Mouse (Mus musculus) heart, postnatal 0 days (tissue): ENCODE measurements around the gene Chn2. TPM values are rescaled to one million over a fixed set of nuclear protein-coding genes. Genes with fewer than 3 reads are reported as not detected.
A peak's percentile ranks its signal among the peaks of the same experiment; 100 is the strongest.

Experiments used
- ATAC-seq: fragments of 200-750 bp; cut with Nextera tagmentation; 2 replicates; pipeline ENCODE4 v1.8.0; 2017; ENCODE audit warnings: low read depth, moderate number of reproducible peaks, moderate library complexity; ENCODE audit not compliant: insufficient read depth
- DNase-seq: peaks from one replicate; pipeline ENCODE4 v3.0.0-alpha.2; 2016; ENCODE audit warnings: low spot score
- H3K27ac ChIP-seq: fragments of 300-500 bp; sonication (generic); 2 replicates; pipeline ENCODE4 v1.5.1; 2014; ENCODE audit warnings: low read depth, mild to moderate bottlenecking
- H3K27me3 ChIP-seq: fragments of 300-500 bp; sonication (generic); 2 replicates; pipeline ENCODE4 v1.6.1; 2014; ENCODE audit warnings: low read length, mixed read lengths; ENCODE audit not compliant: control insufficient read depth, insufficient read depth
- H3K36me3 ChIP-seq: fragments of 300-500 bp; sonication (generic); replicated peaks from 2 replicates; pipeline ENCODE4 v1.6.1; 2014; ENCODE audit warnings: low read length, mixed read lengths; ENCODE audit not compliant: control insufficient read depth, insufficient read depth
- H3K4me1 ChIP-seq: fragments of 300-500 bp; sonication (generic); 2 replicates; pipeline ENCODE4 v1.6.1; 2014; ENCODE audit warnings: antibody characterized with exemption; ENCODE audit not compliant: control insufficient read depth, insufficient read depth
- H3K4me2 ChIP-seq: fragments of 300-500 bp; sonication (generic); 2 replicates; pipeline ENCODE4 v1.6.1; 2014; ENCODE audit warnings: low read depth, mild to moderate bottlenecking, low read length, moderate library complexity
- H3K4me3 ChIP-seq: fragments of 300-500 bp; sonication (generic); 2 replicates; pipeline ENCODE4 v1.5.1; 2014; ENCODE audit warnings: low read depth, low read length
- H3K9ac ChIP-seq: fragments of 300-500 bp; sonication (generic); replicated peaks from 2 replicates; pipeline ENCODE4 v1.6.1; 2014; ENCODE audit warnings: low read depth, low read length, mixed read lengths
- H3K9me3 ChIP-seq: fragments of 300-500 bp; sonication (generic); replicated peaks from 2 replicates; pipeline ENCODE4 v1.6.1; 2016; ENCODE audit warnings: low read length; ENCODE audit not compliant: control insufficient read depth
- CTCF ChIP-seq: IDR thresholded peaks from 2 replicates; pipeline ENCODE4 v1.5.1; 2016; ENCODE audit warnings: antibody characterized with exemption, control low read depth, low read depth
- EP300 ChIP-seq: IDR thresholded peaks from 2 replicates; pipeline ENCODE4 v1.6.1; 2016; ENCODE audit warnings: antibody characterized with exemption, low read depth
- WGBS: fragments of 180-500 bp; shearing (Covaris S2); extraction: QIAGEN DNeasy Blood & Tissue Kit; methylation state at CpG from one replicate; pipeline ENCODE4 v1.1.7; 2014; 5-methylcytosine and 5-hydroxymethylcytosine counted together
- polyA plus RNA-seq: library from polyadenylated mRNA; unstranded; fragments of >200 nt; fragmentation: Nextera tagmentation; extraction: Ambion mirVana; gene quantifications from 2 replicates; pipeline ENCODE4 v1.2.1, GENCODE M21; 2015
- total RNA-seq: library from RNA; depleted of rRNA; stranded (reverse); fragments of >200 nt; gene quantifications from 2 replicates; pipeline ENCODE4 v1.2.3, GENCODE M21; 2014; ENCODE audit warnings: low replicate concordance

Chn2 gene
- total and polyA plus RNA-seq, 2 experiments from 2014 or later: 2.0 to 12.2 TPM

DNA sequence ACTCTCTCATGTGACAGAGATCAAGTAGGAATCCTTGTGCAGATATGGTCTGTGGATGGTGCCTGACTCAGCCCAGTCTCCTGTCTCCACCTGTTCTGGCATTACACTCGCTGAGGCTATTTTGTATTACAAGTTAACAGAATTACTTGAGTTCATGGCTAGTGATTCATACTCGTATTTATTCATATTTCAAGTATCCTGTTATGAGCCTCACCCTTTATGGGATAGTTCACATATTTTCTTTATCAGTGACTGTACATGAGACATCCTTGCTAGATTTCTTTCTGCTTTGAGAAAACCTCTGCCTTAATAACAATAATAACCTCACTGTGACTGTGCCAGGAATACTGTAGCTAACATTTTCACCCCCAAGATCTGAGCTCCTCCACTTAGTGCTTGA, 164.0 kb downstream of the Chn2 start:
- no peak for ATAC-seq
- TF ChIP-seq CTCF (no peak), EP300 (no peak)
- no peaks in the 10 kb centered on the region for H3K36me3 ChIP-seq
- H3K27me3 ChIP-seq: 0 out of 2 replicates have a peak, but pooled peaks cover 2% of the 10 kb centered on the region
- DNase-seq: no peak
- no peak overlapping the region for H3K9ac ChIP-seq
- no peak overlapping the region for H3K27ac ChIP-seq
- no peaks in the 10 kb centered on the region for H3K9me3 ChIP-seq
- H3K4me1 ChIP-seq: peaks cover 4% of the 10 kb centered on the region; the same call in 1 of the 2 replicates
- WGBS: 57% methylated on average over 2 of the region's 2 CpGs
- H3K4me3 ChIP-seq: no peak overlapping the region
- H3K4me2 ChIP-seq: no peak overlapping the region

DNA sequence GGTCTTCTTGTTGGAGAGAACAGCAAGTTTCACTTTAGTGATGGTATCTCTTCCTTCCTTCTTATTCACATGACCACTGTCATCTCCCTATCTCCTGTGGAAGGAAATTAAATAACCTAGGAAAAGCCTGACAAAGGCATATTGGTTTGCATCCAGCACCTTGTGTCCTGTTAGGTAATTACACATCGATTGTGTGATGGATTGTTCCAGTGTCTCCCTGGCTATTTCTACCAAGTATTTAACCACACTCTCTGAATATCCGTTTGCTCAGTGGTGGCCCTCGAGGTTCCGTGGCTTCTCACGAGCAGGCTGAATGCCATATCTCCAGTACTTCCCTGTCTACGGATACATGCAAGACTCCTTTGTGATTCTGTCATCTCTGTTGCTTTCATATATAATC, 164.6 kb downstream of the Chn2 start:
- Histone ChIP-seq H3K27me3 (0 out of 2 replicates have a peak, but pooled peaks cover 2% of the 10 kb centered on the region), H3K4me3 (no peak overlapping the region), H3K9ac (no peak overlapping the region), H3K4me1 (peaks cover 4% of the 10 kb centered on the region; the same call in 1 of the 2 replicates), H3K9me3 (no peaks in the 10 kb centered on the region), H3K36me3 (no peaks in the 10 kb centered on the region), H3K4me2 (no peak overlapping the region), H3K27ac (no peak overlapping the region)
- DNase-seq (no peak), ATAC-seq (no peak)
- TF ChIP-seq CTCF: no peak
- no peak for TF ChIP-seq EP300
- WGBS: 49% methylated on average over 6 of the region's 6 CpGs

- no peaks in the 10 kb centered on the region for H3K36me3 ChIP-seq
- no peak overlapping the region for H3K4me2 ChIP-seq
- peak; percentile 70 for ATAC-seq
- no peak overlapping the region for H3K4me3 ChIP-seq
- no peaks in the 10 kb centered on the region for H3K9me3 ChIP-seq
- peak; percentile 53 for DNase-seq
- 0 out of 2 replicates have a peak, but pooled peaks cover 2% of the 10 kb centered on the region for H3K27me3 ChIP-seq
- no peak overlapping the region for H3K9ac ChIP-seq
- H3K27ac ChIP-seq: no peak overlapping the region
- TF ChIP-seq CTCF: peak; percentile 41
- TF ChIP-seq EP300: no peak
- WGBS: 22% methylated on average over 2 of the region's 2 CpGs
- H3K4me1 ChIP-seq: no peaks in the 10 kb centered on the region
These were observed 165.6 kb downstream of the Chn2 start for GRCm38 (mm10) chr6:54204931-54205330.

GRCm38 (mm10) chr6:54205471-54205870, 166.1 kb downstream of the Chn2 start:
- ATAC-seq (no peak), DNase-seq (no peak)
- 83% methylated on average over 5 of the region's 5 CpGs for whole genome bisulfite sequencing
- Histone ChIP-seq H3K36me3 (no peaks in the 10 kb centered on the region), H3K9ac (no peak overlapping the region), H3K27ac (no peak overlapping the region), H3K4me3 (no peak overlapping the region), H3K27me3 (0 out of 2 replicates have a peak, but pooled peaks cover 2% of the 10 kb centered on the region), H3K4me1 (no peaks in the 10 kb centered on the region), H3K4me2 (no peak overlapping the region), H3K9me3 (no peaks in the 10 kb centered on the region)
- TF ChIP-seq EP300: no peak
- no peak for TF ChIP-seq CTCF

DNA sequence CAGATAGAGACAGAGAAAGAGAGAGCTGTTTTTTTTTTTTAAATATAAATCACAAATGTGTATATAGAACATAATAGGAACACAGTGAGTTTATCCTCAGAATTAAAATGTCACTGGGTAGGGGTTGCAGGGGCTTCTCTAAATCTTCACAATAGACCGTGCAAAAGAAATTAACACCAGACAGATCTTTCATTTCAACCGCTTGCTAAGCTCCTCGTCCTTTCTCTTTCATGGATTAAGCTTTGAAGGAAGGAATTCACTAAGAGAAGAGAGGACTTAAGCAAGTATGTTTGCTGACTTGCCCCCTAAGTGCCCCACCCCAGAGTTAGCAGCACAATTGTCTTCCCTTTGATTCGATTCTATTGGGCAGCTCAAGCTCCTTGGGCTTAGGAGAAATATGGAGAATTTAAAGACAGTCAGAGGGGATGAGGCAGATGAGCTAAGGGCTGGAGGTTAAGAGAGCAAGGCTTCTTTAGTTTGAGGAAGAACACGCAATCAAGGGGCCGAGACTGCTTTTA, 166.9 kb downstream of the Chn2 start:
- ATAC-seq (no peak), DNase-seq (no peak)
- Histone ChIP-seq H3K9me3 (no peaks in the 10 kb centered on the region), H3K36me3 (no peaks in the 10 kb centered on the region), H3K9ac (no peak overlapping the region), H3K4me3 (no peak overlapping the region), H3K27ac (no peak overlapping the region), H3K27me3 (0 out of 2 replicates have a peak, but pooled peaks cover 2% of the 10 kb centered on the region), H3K4me1 (no peaks in the 10 kb centered on the region), H3K4me2 (no peak overlapping the region)
- TF ChIP-seq CTCF: no peak
- TF ChIP-seq EP300: no peak
- 86% methylated on average over 6 of the region's 6 CpGs for WGBS

GRCm38 (mm10) chr6:54208786-54209185, 169.4 kb downstream of the Chn2 start:
- 69% methylated on average over 8 of the region's 8 CpGs for WGBS
- Histone ChIP-seq H3K27me3 (no peaks in the 10 kb centered on the region), H3K4me3 (no peak overlapping the region), H3K27ac (no peak overlapping the region), H3K9me3 (no peaks in the 10 kb centered on the region), H3K4me1 (no peaks in the 10 kb centered on the region), H3K4me2 (no peak overlapping the region), H3K9ac (no peak overlapping the region), H3K36me3 (no peaks in the 10 kb centered on the region)
- DNase-seq (no peak), ATAC-seq (no peak)
- TF ChIP-seq EP300 (no peak), CTCF (no peak)
